Mouse (Mus musculus) heart, embryonic 13.5 days (tissue): ENCODE measurements around the gene Cacna2d2. TPM values are rescaled to one million over a fixed set of nuclear protein-coding genes. Genes with fewer than 3 reads are reported as not detected.
A peak's percentile ranks its signal among the peaks of the same experiment; 100 is the strongest.

Source experiments
- ATAC-seq: fragments of 200-750 bp; cut with Nextera tagmentation; 2 replicates; pipeline ENCODE4 v1.8.0; 2017; ENCODE audit warnings: moderate TSS enrichment; ENCODE audit not compliant: insufficient number of reproducible peaks, low FRiP score, low TSS enrichment; ENCODE audit errors: extremely low read depth
- H3K27ac ChIP-seq: fragments of 300-500 bp; sonication (generic); replicated peaks from 2 replicates; pipeline ENCODE4 v1.5.1; 2015; ENCODE audit warnings: moderate library complexity, mild to moderate bottlenecking, inconsistent platforms
- H3K27me3 ChIP-seq: fragments of 300-500 bp; sonication (generic); replicated peaks from 2 replicates; pipeline ENCODE4 v1.6.1; 2015; ENCODE audit warnings: mild to moderate bottlenecking, inconsistent platforms
- H3K36me3 ChIP-seq: fragments of 300-500 bp; sonication (generic); 2 replicates; pipeline ENCODE4 v1.6.1; 2015; ENCODE audit warnings: mild to moderate bottlenecking, inconsistent platforms
- H3K4me1 ChIP-seq: fragments of 300-500 bp; sonication (generic); 2 replicates; pipeline ENCODE4 v1.6.1; 2015; ENCODE audit warnings: inconsistent platforms
- H3K4me2 ChIP-seq: fragments of 300-500 bp; sonication (generic); 2 replicates; pipeline ENCODE4 v1.6.1; 2015; ENCODE audit warnings: inconsistent platforms, mild to moderate bottlenecking, moderate library complexity
- H3K4me3 ChIP-seq: fragments of 300-500 bp; sonication (generic); 2 replicates; pipeline ENCODE4 v1.5.1; 2015; ENCODE audit warnings: moderate library complexity, mild to moderate bottlenecking, inconsistent platforms
- H3K9ac ChIP-seq: fragments of 300-500 bp; sonication (generic); 2 replicates; pipeline ENCODE4 v1.6.1; 2015; ENCODE audit warnings: inconsistent platforms, mild to moderate bottlenecking, moderate library complexity
- H3K9me3 ChIP-seq: fragments of 300-500 bp; sonication (generic); 2 replicates; pipeline ENCODE4 v1.6.1; 2016; ENCODE audit warnings: inconsistent platforms
- WGBS: fragments of 180-500 bp; shearing (Covaris S2); methylation state at CpG from one replicate; pipeline ENCODE4 v1.1.7; 2015; ENCODE audit warnings: mixed read lengths; 5-methylcytosine and 5-hydroxymethylcytosine counted together
- polyA plus RNA-seq: library from polyadenylated mRNA; unstranded; fragments of >200 nt; fragmentation: Nextera tagmentation; extraction: Ambion mirVana; gene quantifications from 2 replicates; pipeline ENCODE4 v1.2.1, GENCODE M21; 2015

Cacna2d2 gene
- 3.8 and 4.1 TPM in 2 replicates for polyA plus RNA-seq

DNA sequence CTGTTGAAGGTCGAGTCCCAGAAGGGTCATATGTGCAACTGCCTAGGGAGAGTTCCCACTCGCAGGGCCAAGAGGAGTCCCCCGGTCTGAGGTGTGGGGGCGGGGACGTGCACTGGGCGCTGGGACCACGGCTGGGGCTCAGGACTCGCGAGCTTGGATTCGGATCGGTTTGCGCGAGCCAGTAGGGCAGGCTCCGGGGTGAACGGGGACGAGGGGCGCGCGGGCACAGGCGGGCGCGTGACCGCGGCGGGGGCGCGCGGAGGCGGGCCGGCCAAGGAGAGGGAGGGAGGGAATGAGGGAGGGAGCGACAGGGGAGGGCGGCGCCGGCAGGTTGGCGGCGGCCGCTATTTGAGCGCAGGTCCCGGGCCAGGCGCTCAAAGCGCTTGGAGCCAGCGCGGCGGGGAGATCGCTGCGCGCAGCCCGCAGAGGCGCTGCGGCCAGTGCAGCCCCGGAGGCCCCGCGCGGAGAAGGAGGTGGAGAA is at the start of gene Cacna2d2:
Gene Cacna2d2 (plus strand): TSS at position 122 of the 481 bp plus-strand sequence.
- Histone ChIP-seq H3K4me1 (peaks cover 13% of the 10 kb centered on the region), H3K4me2 (peak within 1 kb of the TSS; percentile 90), H3K27ac (peak within 1 kb of the TSS; percentile 30), H3K27me3 (peaks cover 89% of the 10 kb centered on the region), H3K9me3 (no peaks in the 10 kb centered on the region), H3K9ac (peak within 1 kb of the TSS; percentile 86), H3K4me3 (peak within 1 kb of the TSS; percentile 74), H3K36me3 (no peaks in the 10 kb centered on the region)
- ATAC-seq, result peak; percentile 44; the same call in 1 of the 2 replicates
- under 1% methylated on average over 45 of the region's 54 CpGs for WGBS

DNA sequence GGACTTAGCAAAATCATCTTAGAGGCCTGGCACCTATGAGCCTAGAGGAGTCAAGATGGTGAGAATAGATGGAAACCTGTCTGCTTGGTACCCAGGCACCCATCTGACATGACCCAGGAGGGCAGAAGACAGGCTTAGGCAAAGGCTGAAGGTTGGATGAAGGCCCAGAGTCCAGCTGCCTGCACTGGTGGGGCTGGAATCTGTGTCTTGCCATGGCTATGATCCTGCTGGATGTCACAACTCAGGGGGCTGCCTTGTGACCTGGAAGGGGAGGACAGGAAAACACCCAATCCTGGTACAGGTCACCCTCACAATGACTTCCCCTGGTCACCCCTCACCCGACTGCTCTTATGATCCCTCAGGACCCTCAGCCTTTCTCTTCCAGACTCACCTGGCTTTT is 44.6 kb upstream of the Cacna2d2 start:
- H3K4me2 ChIP-seq, result no peak overlapping the region
- H3K4me1 ChIP-seq, result peaks cover 9% of the 10 kb centered on the region
- H3K4me3 ChIP-seq, result no peak overlapping the region
- H3K27me3 ChIP-seq, result peaks cover 47% of the 10 kb centered on the region
- ATAC-seq, result no peak
- no peaks in the 10 kb centered on the region for H3K36me3 ChIP-seq
- WGBS, result 72% methylated on average over 1 of the region's 1 CpGs
- H3K9ac ChIP-seq, result no peak overlapping the region
- no peak overlapping the region for H3K27ac ChIP-seq
- H3K9me3 ChIP-seq, result no peaks in the 10 kb centered on the region

DNA sequence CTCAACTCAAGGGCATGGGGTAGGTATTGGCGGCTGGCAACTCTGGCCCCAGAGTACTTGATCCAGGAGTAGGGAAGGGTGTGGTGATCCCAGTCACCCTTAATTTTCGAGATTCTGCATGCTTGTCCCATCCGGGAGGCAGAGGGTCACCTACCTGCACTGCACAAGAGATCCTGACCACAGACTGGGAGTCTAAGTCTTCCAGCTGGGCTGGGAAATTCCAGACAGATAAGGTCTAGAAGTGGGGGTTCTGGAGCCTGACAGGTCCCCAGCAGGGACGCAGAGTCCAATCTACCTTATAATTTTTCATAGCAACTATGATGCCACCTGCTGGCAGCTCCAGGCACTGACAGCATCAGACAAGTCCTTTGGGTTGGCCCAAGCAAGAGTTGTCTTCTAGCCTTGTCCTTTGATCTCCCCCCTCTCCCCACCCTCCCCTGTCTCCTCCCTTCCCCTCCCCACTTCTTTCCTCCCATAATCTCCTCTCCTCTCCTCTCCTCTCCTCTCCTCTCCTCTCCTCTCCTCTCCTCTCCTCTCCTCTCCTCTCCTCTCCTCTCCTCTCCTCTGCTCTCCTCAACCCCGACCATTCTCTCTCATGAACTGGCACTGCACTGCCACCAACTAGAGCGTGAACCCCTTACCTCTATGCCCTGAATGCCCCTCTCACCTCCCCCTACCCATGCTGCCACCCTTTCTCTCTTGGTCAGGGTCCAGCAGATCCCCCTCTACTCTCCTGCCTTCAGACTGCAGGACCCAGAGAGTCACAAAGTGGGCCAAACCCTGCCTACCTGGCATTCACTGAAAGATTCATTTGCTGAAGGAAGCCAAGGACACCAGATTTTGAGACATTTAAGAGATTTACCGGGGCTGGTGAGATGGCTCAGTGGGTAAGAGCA is 43.3 kb upstream of the Cacna2d2 start:
- Histone ChIP-seq H3K4me1 (peaks cover 17% of the 10 kb centered on the region), H3K9me3 (no peaks in the 10 kb centered on the region), H3K9ac (no peak overlapping the region), H3K4me3 (no peak overlapping the region), H3K27me3 (peaks cover 42% of the 10 kb centered on the region), H3K4me2 (no peak overlapping the region), H3K36me3 (no peaks in the 10 kb centered on the region), H3K27ac (no peak overlapping the region)
- no peak for ATAC-seq
- WGBS, result 43% methylated on average over 7 of the region's 7 CpGs

DNA sequence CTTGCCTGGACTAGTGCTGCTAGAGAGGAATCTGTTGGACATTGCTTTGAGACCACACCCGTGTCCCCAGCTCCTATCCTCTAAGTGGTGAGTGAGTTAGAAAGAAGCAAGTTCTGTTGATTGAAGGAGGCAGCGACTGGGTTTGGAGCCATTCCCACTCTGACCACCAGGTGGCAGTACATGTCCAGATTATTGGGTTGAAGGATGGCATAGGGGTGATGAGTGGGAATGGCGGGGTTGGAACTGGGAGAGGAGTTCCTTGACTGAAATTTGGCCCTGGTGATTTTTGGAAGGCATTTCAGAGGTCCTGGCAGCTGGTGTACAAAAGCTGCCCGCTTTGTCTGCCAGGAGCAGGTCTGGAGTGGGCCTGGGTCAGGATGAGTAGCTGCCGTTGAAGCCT is 41.8 kb upstream of the Cacna2d2 start:
- no peak overlapping the region for H3K9ac ChIP-seq
- peaks cover 39% of the 10 kb centered on the region for H3K27me3 ChIP-seq
- H3K4me2 ChIP-seq, result no peak overlapping the region
- WGBS, result 24% methylated on average over 5 of the region's 5 CpGs
- peaks cover 28% of the 10 kb centered on the region for H3K4me1 ChIP-seq
- no peak overlapping the region for H3K4me3 ChIP-seq
- no peaks in the 10 kb centered on the region for H3K36me3 ChIP-seq
- no peaks in the 10 kb centered on the region for H3K9me3 ChIP-seq
- ATAC-seq, result no peak
- no peak overlapping the region for H3K27ac ChIP-seq

DNA sequence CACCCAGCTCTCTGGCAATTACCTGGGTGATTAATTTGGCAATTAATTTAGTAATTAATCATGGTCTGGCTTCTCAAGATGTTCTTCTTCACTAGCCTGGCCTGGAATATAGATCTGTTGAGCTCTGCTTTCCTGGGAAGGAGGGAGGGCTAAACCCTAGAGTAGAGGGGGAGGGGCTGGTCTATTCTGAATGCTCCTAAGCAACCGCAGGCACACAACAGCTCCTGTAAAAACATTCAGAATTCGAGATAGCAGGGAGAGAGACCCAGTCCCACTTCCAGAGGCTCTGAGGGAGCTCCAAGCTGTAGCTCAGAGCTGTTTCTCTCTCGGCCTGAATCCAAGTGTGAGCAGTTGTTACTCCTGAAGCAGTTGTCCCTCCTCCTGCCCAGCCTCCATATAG is 38.4 kb upstream of the Cacna2d2 start:
- Histone ChIP-seq H3K4me2 (peak overlapping the region; percentile 2; the same call in 1 of the 2 replicates), H3K4me1 (peaks cover 28% of the 10 kb centered on the region), H3K27me3 (peaks cover 14% of the 10 kb centered on the region; the same call in 1 of the 2 replicates), H3K27ac (peak overlapping the region; percentile 59), H3K9me3 (no peaks in the 10 kb centered on the region), H3K9ac (peak overlapping the region; percentile 44; the same call in 1 of the 2 replicates), H3K4me3 (no peak overlapping the region), H3K36me3 (no peaks in the 10 kb centered on the region)
- no peak for ATAC-seq
- 0% methylated on average over 3 of the region's 3 CpGs for WGBS

DNA sequence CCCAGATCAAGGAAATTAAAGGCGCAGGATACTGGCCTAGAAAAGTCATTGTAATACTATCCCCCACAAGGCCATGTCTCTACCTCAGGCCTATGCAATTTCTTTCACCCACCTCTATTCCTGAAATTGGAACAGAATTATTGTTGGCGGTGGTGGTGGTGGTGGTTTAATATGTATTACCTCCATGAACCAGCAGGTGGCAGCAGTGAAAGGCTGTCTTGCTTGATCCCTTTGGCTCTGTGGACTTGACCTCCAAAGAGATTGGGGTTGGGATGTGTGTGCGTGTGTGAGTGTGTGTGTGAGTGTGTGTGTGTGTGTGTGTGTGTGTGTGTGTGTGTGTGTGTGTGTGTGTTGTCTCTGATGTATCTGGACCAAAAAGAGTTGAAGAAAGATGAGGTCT is 32.8 kb upstream of the Cacna2d2 start:
- H3K36me3 ChIP-seq, result no peaks in the 10 kb centered on the region
- ATAC-seq, result no peak
- peaks cover 7% of the 10 kb centered on the region; the same call in 1 of the 2 replicates for H3K27me3 ChIP-seq
- H3K4me1 ChIP-seq, result peaks cover 44% of the 10 kb centered on the region
- H3K9me3 ChIP-seq, result no peaks in the 10 kb centered on the region
- H3K4me2 ChIP-seq, result no peak overlapping the region
- 5% methylated on average over 3 of the region's 3 CpGs for WGBS
- no peak overlapping the region for H3K9ac ChIP-seq
- H3K4me3 ChIP-seq, result no peak overlapping the region
- H3K27ac ChIP-seq, result no peak overlapping the region

DNA sequence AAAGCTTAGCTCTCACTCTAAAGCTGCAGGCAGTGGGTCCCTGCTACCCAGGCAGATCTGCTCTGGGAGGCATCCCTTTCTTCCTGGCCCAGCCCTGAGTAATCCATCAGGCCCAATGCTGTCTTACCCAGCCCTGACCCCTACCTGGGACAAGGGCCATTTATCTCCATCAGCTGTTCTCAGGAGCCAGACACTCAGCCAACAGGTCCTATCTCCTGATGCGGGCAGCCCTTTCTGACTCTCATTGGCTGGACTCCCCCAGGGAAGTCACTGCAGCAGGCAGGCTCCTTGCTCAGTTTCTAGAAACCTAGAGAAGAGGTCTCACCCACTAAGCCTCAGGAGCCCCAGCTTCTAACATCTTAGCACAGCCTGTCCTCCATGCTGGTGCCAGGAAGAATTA is 31.1 kb upstream of the Cacna2d2 start:
- ATAC-seq, result no peak
- Histone ChIP-seq H3K9ac (no peak overlapping the region), H3K9me3 (no peaks in the 10 kb centered on the region), H3K4me2 (no peak overlapping the region), H3K27me3 (peaks cover 9% of the 10 kb centered on the region), H3K4me1 (peaks cover 50% of the 10 kb centered on the region), H3K4me3 (no peak overlapping the region), H3K36me3 (no peaks in the 10 kb centered on the region), H3K27ac (peak overlapping the region; percentile 74; the same call in 1 of the 2 replicates)
- WGBS, result 63% methylated on average over 1 of the region's 1 CpGs

DNA sequence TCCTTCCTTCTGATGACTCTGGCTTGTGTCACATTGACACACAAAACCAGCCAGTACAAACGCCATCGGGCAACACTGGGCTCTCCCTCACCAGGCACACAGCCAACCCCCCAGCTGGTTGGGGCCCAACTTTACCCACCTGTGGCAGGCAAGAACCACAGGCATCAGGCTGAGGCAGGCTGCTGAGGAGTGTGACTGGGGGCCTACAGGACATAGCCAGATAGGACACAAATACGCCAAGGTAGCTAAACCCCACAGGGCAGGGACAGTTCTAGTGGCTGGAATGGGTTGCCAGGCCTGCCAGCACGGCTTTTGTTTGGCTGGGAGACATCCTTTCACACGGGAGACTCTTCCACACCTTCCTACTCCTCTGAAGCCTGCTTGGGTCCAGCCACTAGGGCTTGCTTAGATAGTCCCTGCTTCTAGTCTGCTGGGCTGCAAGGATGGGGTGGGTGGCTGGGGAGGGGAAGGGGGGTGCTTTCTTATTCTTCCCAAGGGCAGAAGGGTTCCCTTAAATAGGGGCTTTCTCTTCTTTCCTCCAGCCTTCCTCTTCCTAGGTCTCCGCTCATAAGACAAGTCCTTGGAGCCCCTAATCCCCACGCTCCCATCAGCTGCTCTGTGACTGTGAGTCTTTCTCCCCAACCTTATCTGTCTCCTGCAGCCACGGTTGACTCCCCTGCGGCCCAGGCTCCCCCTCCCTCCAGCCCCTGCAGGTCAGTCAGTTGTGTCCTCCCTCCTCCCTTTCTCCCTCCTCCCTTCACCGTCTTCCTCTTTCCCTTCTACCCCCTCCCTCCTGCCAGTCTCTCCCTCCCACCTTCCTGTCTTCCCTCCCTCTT is 29.9 kb upstream of the Cacna2d2 start:
- peaks cover 19% of the 10 kb centered on the region for H3K27me3 ChIP-seq
- ATAC-seq, result peak; percentile 80
- peak overlapping the region; percentile 40; the same call in 1 of the 2 replicates for H3K9ac ChIP-seq
- peak overlapping the region; percentile 27; the same call in 1 of the 2 replicates for H3K4me2 ChIP-seq
- no peaks in the 10 kb centered on the region for H3K9me3 ChIP-seq
- H3K4me3 ChIP-seq, result no peak overlapping the region
- 22% methylated on average over 10 of the region's 10 CpGs for WGBS
- H3K36me3 ChIP-seq, result no peaks in the 10 kb centered on the region
- H3K27ac ChIP-seq, result peak overlapping the region; percentile 74
- H3K4me1 ChIP-seq, result peaks cover 50% of the 10 kb centered on the region

DNA sequence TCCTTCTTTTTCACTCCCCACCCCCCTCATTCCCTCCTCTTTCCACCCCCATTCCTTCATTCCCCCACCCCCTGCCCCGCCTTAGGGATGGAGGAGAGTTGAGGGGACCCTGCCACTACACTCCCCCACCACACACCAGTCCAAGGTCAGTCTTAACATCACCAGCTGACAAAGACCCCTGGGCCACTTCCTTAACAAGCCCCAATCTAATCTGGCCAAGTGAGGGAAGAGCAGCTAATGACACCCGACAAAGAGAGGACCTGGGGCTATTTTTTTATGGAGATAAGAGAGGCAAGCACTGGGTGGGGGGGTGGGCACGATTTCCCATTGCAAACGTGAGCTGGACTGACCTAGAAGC is 29.3 kb upstream of the Cacna2d2 start:
- H3K36me3 ChIP-seq, result no peaks in the 10 kb centered on the region
- H3K4me2 ChIP-seq, result peak overlapping the region; percentile 27; the same call in 1 of the 2 replicates
- peaks cover 50% of the 10 kb centered on the region for H3K4me1 ChIP-seq
- ATAC-seq, result no peak
- H3K27me3 ChIP-seq, result peaks cover 25% of the 10 kb centered on the region
- 0% methylated on average over 4 of the region's 4 CpGs for WGBS
- H3K9ac ChIP-seq, result peak overlapping the region; percentile 3; the same call in 1 of the 2 replicates
- H3K9me3 ChIP-seq, result no peaks in the 10 kb centered on the region
- H3K4me3 ChIP-seq, result no peak overlapping the region
- no peak overlapping the region; the same call in 1 of the 2 replicates for H3K27ac ChIP-seq

DNA sequence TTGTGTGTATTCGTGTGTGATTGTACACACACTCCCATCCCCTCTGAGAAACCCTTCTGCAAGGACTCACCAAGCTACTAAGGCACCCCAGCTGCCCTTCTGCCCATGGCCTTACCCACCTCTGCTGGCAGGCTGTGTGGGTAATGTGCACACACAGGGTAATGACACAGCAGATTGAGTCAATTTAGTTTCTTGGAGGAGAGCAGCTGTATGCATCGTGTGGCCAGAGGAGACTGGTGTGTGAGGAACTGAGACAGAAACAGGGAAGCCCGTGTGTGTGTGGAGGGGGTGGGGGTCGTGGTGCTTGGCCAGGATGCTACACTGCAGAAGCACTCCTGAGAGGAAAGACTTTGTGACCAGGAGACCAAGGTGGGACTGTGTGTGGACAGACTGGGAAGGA is 27.0 kb upstream of the Cacna2d2 start:
- peaks cover 41% of the 10 kb centered on the region for H3K27me3 ChIP-seq
- peaks cover 54% of the 10 kb centered on the region for H3K4me1 ChIP-seq
- 0 out of 2 replicates have a peak overlapping the region, but pooled peaks have one; percentile 7 for H3K27ac ChIP-seq
- no peaks in the 10 kb centered on the region for H3K36me3 ChIP-seq
- H3K9me3 ChIP-seq, result no peaks in the 10 kb centered on the region
- H3K4me2 ChIP-seq, result no peak overlapping the region
- H3K9ac ChIP-seq, result no peak overlapping the region
- no peak overlapping the region for H3K4me3 ChIP-seq
- ATAC-seq, result no peak
- WGBS, result 53% methylated on average over 4 of the region's 4 CpGs

DNA sequence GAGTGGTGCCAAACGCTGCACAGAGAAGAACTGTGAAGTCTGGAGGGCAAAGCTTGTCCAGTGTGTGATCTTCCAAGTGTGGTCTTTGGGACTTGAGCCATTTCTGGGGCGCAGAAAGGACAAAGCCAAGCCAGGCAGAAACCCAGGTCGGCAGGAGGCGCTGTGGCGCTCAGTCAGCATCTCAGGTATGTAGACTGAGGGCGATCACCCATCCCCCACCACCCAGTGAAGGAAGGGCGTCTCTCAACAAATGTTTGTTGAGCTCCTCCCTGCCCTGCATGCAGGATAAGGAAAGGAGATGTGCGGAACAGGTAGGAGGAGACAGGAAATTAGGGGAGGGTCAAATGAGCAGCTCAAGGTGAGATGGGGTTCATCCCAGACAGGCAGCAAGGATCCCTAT is 24.8 kb upstream of the Cacna2d2 start:
- Histone ChIP-seq H3K4me2 (peak overlapping the region; percentile 14; the same call in 1 of the 2 replicates), H3K4me3 (no peak overlapping the region), H3K9ac (no peak overlapping the region), H3K4me1 (peaks cover 43% of the 10 kb centered on the region), H3K36me3 (no peaks in the 10 kb centered on the region), H3K27ac (no peak overlapping the region), H3K27me3 (peaks cover 63% of the 10 kb centered on the region), H3K9me3 (no peaks in the 10 kb centered on the region)
- no peak for ATAC-seq
- 7% methylated on average over 8 of the region's 8 CpGs for WGBS
